Mouse (Mus musculus) skeletal muscle tissue, adult 2 months (tissue): ENCODE data around the gene Commd9.

Experiments used
- DNase-seq: peaks from one replicate; pipeline ENCODE4 v3.0.0-alpha.2; 2012; ENCODE audit warnings: low read depth, low spot score

The Commd9 gene

DNA sequence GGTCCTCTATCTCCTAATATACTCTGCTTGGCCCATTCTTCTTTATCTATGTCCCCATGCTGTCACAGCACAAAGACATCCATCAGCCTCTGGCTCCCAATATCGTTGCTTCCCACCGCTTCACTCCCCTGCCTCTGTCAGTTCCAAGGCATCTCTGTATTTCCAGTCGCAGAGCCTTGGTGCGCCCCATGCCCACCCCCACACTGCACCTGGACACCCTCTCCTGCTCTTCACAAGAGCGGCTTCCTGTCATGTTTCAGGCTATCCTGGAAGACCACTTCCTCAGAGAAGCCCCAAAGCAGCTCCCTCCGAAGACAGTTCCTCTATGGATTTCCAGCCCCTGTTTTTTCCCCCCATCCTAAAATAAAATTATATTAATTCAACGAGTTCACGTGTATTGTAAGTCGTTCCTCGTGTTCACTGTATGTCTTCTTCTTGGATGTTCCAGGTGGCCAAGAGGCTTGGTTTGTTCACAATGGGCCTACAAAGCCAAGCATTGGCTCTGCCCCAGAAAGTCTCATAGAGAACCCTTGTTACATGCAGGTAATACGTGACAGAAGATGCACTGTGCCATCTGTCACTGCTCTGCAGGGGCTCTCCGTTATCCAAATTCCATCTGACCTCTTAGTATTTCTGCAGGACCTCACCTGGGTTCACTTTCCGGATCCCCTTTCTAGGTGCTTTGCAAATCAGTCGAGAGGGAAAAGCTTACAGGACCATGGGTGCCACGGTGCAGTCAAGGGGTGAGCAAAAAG lies 23.5 kb downstream of the Commd9 start:
- no peak for DNase-seq

DNA sequence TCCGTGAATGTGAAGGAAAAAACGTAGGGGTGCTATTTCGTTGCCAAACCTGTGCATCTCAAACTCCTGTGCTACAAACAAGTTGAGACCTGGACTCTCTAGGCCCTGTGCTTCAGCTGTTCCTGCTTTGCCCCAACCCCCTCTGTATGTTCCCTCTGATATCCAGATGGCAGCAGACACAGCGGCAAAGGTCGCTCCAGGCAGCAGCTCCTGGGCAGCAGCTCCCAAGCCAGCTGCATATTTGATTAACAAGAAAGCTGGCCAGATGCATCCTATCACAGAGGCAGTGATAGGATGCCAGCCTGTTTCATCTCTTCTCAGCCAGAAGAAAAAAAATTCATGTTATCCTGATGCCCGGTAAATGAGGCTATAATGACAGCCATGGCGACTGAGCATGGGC lies 32.5 kb downstream of the Commd9 start:
- DNase-seq: no peak

DNA sequence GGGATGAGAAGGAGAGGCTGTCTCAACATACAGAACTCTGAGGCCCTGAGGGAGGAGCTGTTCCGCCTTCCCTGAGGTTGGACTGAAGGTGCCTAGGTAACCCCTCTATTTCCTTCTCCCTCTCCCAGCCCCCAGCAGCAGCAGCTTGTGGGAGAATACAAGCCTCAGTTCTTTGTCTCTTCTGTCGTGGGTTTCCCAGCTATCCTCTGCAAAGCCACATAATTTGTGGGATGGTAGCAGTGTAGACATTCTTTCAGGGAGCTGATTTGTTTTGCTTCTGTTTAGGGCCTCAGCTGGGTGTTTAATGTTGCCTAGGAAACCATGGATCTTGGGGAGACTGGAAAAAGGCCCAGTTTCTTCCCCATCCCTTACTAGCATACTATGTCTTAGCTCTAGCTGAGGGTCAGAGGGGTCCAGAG lies 34.1 kb downstream of the Commd9 start:
- DNase-seq: no peak

DNA sequence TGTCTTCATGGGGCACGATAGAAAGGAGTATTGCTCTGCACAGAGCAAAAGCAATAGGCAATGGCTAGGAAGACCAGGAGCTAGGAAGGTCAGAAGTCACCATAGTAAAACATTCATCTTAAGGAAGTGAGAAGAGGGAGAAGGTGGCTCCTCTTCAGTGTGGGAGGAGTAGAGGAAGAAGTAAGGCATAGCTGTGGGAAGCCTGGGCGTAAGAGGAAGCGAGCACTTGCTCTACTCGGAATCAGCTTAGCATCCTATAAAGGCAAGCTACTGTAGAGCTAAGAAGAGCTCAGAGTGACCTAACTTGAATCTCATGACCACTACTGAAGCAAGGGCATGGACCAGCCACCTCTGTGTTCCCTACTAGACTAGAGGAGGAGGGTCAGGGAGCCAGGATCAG lies 36.3 kb downstream of the Commd9 start:
- no peak for DNase-seq

DNA sequence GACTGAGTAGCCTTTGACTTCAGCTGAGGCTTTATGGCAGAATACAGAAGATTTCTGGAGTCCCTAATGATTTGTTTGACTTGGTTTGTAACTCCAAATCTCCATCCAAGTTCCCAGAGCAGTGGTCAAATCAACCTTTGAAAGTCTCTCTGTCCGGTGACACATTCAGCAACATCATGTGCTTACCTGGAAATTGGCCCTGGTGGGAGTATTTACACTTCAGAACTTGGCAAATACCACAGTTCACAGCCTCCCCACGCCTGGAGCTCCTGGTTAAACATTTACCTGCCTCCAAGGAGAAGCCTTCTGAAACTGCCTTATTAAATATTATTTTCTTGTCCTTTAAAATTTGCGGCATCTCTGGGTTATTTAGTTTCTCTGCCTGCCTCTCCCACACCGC lies 37.1 kb downstream of the Commd9 start:
- DNase-seq: no peak

DNA sequence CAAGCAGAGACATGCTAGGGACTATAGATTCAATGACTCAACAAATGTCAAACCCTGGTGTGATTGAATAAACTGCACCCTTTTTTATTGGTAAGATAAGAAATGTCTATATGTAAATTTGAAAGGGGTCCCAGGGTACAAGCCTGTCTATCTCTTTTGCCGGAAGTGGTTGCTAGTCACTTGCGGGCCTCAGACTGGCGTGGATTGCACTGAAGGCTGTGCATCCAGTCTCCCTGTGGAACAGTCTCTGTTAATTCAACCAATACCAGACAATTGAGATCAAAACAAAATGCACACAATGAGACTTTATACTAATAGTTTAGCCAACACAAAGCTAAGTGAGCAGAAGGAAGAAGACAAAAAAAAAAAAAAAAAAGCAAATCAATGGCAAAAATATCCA lies 39.1 kb downstream of the Commd9 start:
- no peak for DNase-seq

DNA sequence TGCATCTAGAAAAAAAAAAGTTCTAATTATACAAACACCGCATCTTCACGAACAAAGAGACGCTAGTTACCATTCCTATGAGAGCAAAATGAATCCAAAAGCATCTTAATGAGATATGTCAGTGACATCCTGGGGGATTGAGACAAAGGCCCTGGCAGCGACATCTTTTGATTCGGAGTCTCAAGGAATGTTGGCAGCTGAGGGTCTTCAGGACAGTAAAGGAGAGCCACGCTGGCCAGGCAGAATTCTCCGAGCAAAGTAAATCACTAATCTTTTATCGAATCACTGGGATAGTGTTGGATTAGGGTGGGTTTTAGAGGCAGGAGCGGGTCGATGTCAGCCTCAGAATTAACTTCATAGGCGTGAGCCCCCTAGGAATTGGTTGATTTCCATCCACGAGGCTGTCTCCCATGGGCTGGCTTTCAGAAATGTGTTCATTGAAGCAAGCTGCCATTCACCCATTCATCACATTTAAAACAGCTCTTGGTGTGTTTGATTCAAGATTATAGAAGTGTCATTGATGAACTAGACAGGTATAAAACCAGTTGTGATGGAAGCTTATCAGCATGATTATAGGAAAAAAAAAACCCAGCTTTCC lies 39.6 kb downstream of the Commd9 start:
- no peak for DNase-seq

DNA sequence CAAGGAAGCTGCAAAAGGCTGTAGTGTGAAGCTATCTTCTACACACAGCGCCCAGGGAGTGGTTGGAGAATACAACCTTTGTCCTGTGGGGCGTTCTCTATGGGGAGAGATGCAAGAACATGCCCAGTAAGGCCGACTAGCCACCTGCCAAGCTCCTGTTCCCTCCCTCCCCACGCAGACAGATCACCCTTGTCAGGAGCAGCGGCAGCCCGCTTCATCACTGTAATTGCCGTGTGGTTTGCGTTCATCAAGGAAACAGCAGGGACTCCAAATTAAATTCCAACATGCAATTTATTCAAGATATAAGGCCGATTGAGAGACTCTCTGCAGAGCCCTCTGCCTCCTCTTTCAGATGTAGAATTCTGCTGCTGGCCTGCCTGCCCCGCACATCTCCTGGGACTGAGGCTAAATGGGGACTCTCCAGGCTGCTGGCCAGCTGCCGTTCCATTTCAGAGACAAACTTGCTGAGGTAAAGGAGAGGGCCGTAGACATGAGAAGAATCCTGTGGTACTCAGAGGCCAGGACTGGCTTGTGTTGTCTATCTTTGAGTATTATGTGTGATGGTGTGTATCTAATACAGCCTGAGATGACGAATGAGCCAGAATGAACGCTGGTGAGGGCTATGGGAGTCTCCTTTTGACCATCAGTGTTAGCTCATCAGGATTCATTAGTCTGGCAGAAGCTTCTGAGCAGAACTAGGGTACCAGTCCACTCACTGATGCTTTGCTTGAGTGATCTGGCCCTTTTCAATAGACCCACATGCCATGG lies 46.3 kb downstream of the Commd9 start:
- no peak for DNase-seq

DNA sequence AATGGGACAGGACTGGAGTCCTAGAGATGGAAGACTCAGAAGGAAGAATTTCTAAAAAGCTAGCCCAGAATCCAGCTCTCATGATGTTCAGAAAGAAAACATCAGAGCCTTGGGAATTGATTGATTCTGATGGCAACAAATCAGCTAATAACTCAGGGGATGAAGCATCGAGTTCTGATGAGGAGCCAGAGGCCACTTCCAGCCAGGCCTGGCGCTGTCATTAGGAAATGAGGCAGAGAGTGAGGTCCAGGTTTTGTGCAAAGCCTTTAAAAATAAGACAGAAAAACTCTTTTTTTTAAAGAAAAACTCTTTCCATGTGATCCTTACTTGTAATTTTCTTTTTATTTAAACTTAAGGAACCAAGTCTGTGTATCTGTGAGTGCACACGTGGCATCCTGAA lies 47.3 kb downstream of the Commd9 start:
- DNase-seq: peak; percentile 13

DNA sequence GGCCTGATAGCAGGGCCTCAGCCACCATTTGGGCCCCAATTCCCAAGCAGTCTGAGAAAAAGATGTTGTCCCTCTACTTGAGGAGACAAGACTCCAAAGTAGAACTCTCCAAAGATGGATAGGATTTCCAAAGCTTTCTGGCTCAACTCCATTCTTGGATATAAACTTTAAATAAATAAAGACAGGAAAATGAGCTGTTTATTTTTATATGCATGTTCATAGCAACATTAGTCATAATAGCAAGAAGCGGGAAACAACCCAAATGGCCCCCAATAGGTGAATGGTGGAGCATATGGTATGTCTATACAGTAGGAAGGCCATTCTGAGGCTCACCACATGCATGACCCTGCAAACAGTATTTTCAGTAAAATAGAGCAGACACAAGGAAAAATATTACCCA lies 49.0 kb downstream of the Commd9 start:
- no peak for DNase-seq

DNA sequence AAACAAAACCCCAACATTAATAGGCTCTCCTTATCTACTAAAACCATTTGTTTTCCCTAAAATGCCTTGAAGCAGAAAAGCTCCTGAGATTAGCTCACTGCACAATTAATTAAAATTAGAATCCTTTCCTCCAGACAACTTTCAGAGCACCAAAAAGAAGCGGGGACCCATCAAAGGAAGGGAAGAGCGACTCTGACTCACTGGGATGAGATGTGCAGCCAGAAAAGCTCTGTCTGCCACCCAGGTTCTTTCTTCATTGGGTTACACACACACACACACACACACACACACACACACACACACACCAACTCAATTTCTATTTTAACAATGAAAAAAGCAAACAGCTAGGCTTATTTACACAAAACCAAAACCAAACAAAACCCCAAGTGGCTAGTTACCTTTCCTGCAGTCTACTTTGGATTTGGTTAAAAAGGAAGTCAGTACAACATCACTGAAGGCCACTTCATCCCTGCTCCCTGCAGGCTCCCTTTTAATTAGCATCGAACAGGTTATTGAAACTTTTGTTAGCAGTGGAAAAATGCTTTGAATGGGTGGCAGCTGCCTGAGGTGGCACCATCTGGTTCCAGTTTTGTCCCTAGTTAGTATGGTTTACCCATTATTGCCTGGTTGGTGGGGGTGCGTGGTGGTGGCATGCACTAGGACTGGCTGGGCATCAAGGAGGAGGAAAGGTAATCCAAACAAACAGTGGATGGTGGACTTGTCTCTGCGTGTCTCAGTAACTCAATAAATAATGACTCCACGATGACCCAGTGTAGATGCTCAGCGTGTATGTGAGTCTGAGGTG lies 64.9 kb downstream of the Commd9 start:
- DNase-seq: no peak
